Mouse (Mus musculus) thymus, adult 2 months (tissue): Measurements from ENCODE around the gene Ascc2. TPM values are rescaled to one million over a fixed set of nuclear protein-coding genes. Genes with fewer than 3 reads are reported as not detected.

ENCODE experiments used
- DNase-seq: peaks from one replicate; pipeline ENCODE4 v3.0.0; 2021
- H3K27ac ChIP-seq: fragments of 200-500 bp; 2 replicates; pipeline ENCODE4 v1.5.1; 2012; ENCODE audit warnings: low read length, control low read depth; ENCODE audit not compliant: control insufficient read depth, insufficient read depth
- H3K27me3 ChIP-seq: fragments of 200-500 bp; 2 replicates; pipeline ENCODE4 v1.6.1; 2012; ENCODE audit warnings: mild to moderate bottlenecking, low read length, moderate library complexity, mixed read lengths; ENCODE audit not compliant: control insufficient read depth, insufficient read depth
- H3K36me3 ChIP-seq: fragments of 200-500 bp; 2 replicates; pipeline ENCODE4 v1.6.1; 2012; ENCODE audit warnings: mild to moderate bottlenecking, low read length, moderate library complexity; ENCODE audit not compliant: control insufficient read depth, insufficient read depth
- H3K4me1 ChIP-seq: fragments of 200-500 bp; replicated peaks from 2 replicates; pipeline ENCODE4 v1.6.1; 2012; ENCODE audit warnings: low read length; ENCODE audit not compliant: control insufficient read depth, insufficient read depth
- H3K4me3 ChIP-seq: fragments of 200-500 bp; 2 replicates; pipeline ENCODE4 v1.5.1; 2012; ENCODE audit warnings: mild to moderate bottlenecking, low read length, control low read depth, moderate library complexity; ENCODE audit not compliant: control insufficient read depth, insufficient read depth
- CTCF ChIP-seq: fragments of 200-500 bp; IDR thresholded peaks from 2 replicates; pipeline ENCODE4 v1.5.1; 2012; ENCODE audit warnings: mild to moderate bottlenecking, control low read depth, low read length, moderate library complexity, borderline replicate concordance; ENCODE audit not compliant: control insufficient read depth, poor library complexity, insufficient read depth; ENCODE audit errors: extremely low read depth
- POLR2A ChIP-seq: fragments of 200-500 bp; IDR thresholded peaks from 2 replicates; pipeline ENCODE4 v1.6.1; 2012; ENCODE audit warnings: mild to moderate bottlenecking, low read length, control low read depth, moderate library complexity; ENCODE audit not compliant: control insufficient read depth, poor library complexity, insufficient read depth; ENCODE audit errors: extremely low read depth
- WGBS: fragments of 180-500 bp; shearing (Covaris S2); methylation state at CpG from one replicate; pipeline ENCODE4 v1.1.7; 2018; 5-methylcytosine and 5-hydroxymethylcytosine counted together
- polyA plus RNA-seq: library from polyadenylated mRNA; depleted of rRNA; stranded (reverse); fragments of >200 nt; gene quantifications from 2 replicates; pipeline ENCODE4 v1.2.3, GENCODE M21; 2012; rRNA removed

Gene Ascc2
- 26.0 and 29.1 TPM in 2 replicates for polyA plus RNA-seq

- Histone ChIP-seq H3K36me3 (no peaks in the 10 kb centered on the region), H3K27ac (no peak within 1 kb of the TSS), H3K4me3 (peak within 1 kb of the TSS; percentile 63), H3K27me3 (no peaks in the 10 kb centered on the region), H3K4me1 (peaks cover 5% of the 10 kb centered on the region; the same call in 1 of the 2 replicates)
- peak; percentile 93 for DNase-seq
- under 1% methylated on average over 35 of the region's 35 CpGs for WGBS
- 0 out of 2 replicates have a peak, but pooled peaks have one; percentile 23 for TF ChIP-seq POLR2A
- peak; percentile 35; the same call in 1 of the 2 replicates for TF ChIP-seq CTCF
Observed at GRCm38 (mm10) chr11:4637534-4638234, at the start of gene Ascc2. Gene Ascc2, plus strand, starts transcription at chr11:4637747.

DNA sequence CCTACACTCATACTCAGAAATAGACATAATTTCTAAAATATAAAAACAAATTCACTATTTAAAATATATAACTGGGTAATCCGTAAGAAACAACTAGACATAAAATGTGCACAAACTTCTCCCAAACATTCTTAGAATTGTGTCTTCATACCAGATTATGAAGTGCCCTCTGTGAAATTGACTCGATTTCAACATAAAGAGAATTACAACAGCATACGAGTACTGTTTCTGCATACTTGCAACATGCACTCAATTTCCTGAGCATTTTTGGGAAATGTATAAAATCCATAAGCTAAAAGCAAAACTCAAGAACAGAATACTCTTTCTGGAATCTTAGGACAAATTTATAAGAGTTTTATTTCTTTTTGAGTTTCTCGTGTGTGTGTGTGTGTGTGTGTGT lies 45.7 kb upstream of the Ascc2 start:
- 0 out of 2 replicates have a peak, but pooled peaks cover 4% of the 10 kb centered on the region for H3K36me3 ChIP-seq
- WGBS, result 66% methylated on average over 4 of the region's 4 CpGs
- no peak for DNase-seq
- H3K27ac ChIP-seq, result no peak overlapping the region
- H3K4me1 ChIP-seq, result 0 out of 2 replicates have a peak, but pooled peaks cover 4% of the 10 kb centered on the region
- TF ChIP-seq POLR2A, result no peak
- TF ChIP-seq CTCF, result no peak
- no peak overlapping the region for H3K4me3 ChIP-seq
- no peaks in the 10 kb centered on the region for H3K27me3 ChIP-seq

DNA sequence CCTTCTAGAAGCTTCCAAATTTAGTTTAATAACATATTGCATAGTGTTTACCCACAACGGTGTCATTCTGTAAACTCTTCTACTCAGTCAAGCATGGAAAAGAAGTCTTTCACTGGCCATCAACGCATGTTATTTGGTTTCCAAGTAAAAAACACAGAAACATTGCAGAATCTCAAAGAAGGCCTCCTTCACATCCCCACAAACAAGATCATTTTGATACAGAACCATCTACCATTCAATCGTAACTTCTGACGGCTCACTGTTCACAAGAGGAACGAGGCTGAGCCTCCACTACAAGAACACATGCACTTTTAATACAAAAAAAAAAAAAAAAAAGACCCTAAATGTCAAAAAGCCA lies 44.1 kb upstream of the Ascc2 start:
- H3K36me3 ChIP-seq, result no peaks in the 10 kb centered on the region
- no peaks in the 10 kb centered on the region for H3K27me3 ChIP-seq
- no peak for TF ChIP-seq CTCF
- no peak for TF ChIP-seq POLR2A
- H3K4me3 ChIP-seq, result no peak overlapping the region
- no peak for DNase-seq
- H3K27ac ChIP-seq, result no peak overlapping the region
- 0 out of 2 replicates have a peak, but pooled peaks cover 4% of the 10 kb centered on the region for H3K4me1 ChIP-seq
- 3% methylated on average over 5 of the region's 5 CpGs for WGBS

DNA sequence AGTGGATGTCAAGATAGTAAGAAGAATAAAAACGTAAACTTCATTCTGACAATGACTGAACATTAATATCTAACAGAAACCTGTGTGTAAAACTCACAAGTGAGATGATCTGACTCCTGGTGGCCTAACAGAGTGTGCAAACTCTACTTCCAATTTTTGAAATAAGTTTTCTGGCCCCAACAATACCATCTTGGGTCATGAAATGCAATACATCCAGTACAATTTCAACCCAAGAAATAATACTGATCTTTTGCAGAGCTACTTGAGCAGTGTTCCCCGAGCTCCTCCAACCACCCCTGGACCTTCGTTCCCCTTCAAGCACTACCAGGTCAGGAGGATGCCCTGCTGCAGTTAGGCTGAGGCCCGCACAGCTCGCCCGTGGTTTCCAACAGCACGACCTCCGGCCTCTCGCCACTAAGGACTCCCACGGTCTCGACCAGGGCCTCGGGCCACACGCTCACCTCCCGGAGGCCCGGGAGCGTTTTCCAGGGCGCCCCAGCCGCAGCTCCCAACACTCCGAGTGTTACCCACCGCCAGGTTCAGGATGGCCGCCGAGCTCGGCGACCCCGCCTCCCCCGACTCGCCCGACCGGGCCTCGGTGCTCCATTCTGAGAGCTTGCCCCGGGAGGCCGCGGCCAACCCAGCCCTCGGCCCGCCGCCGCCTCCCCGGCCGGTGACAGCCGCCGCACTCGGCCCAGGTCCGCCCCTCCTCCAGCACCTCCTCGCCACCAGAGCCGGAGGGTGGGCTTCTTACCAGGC lies 43.5 kb upstream of the Ascc2 start:
- H3K4me3 ChIP-seq, result peak overlapping the region; percentile 85
- DNase-seq, result no peak
- under 1% methylated on average over 45 of the region's 45 CpGs for WGBS
- TF ChIP-seq CTCF, result no peak
- TF ChIP-seq POLR2A, result no peak
- no peaks in the 10 kb centered on the region for H3K27me3 ChIP-seq
- H3K36me3 ChIP-seq, result no peaks in the 10 kb centered on the region
- H3K4me1 ChIP-seq, result 0 out of 2 replicates have a peak, but pooled peaks cover 4% of the 10 kb centered on the region
- H3K27ac ChIP-seq, result 0 out of 2 replicates have a peak overlapping the region, but pooled peaks have one; percentile 13

- WGBS, result 2% methylated on average over 53 of the region's 53 CpGs
- Histone ChIP-seq H3K4me1 (0 out of 2 replicates have a peak, but pooled peaks cover 4% of the 10 kb centered on the region), H3K36me3 (no peaks in the 10 kb centered on the region), H3K4me3 (peak within 1 kb of the TSS; percentile 85), H3K27me3 (no peaks in the 10 kb centered on the region), H3K27ac (0 out of 2 replicates have a peak within 1 kb of the TSS, but pooled peaks have one; percentile 13)
- peak; percentile 98 for DNase-seq
- TF ChIP-seq CTCF (peak; percentile 63; the same call in 1 of the 2 replicates), POLR2A (peak; percentile 86)
Observed at GRCm38 (mm10) chr11:4594608-4595500, 42.7 kb upstream of the Ascc2 start, which contains the start of gene Mtmr3. Gene Mtmr3, minus strand, starts transcription at chr11:4594863.
